8 mouse cellular contexts compared by ENCODE assay signal in the genomic region with DNA sequence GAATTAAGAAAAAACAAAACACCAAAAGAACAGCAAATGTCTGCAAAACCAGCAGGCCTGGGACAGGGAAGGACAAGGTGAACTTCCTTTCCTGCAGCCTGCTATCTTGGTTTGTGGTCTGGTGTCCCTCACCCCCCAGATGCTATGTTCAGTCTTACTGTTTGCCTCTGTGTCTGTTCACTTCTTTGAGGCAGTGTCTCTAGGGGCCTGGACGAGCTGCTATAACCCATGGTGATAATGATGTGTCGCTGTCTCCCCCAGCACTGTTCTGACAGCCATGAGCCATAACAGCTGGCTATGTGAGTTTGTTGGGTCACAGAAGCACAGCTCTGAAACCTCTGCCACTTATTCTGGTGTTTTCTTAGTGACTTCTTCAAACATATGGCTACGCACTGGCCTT. TPM values are rescaled to one million over a fixed set of nuclear protein-coding genes. Genes with fewer than 3 reads are reported as not detected.
DNase-seq lines count a peak whose midpoint lies in the region; ATAC-seq lines count a peak whose summit lies in the region.

No protein-coding gene starts in this region.

- peaks cover 72% of the 10 kb centered on the region for H3K4me1 ChIP-seq in forebrain, embryonic 10.5 days
- peaks cover 23% of the 10 kb centered on the region for H3K4me1 ChIP-seq in forebrain, embryonic 14.5 days (ENCODE audit: control insufficient read depth, insufficient read depth, low read length)
- H3K4me1 ChIP-seq in embryonic facial prominence, embryonic 13.5 days = peaks cover 60% of the 10 kb centered on the region
- peaks cover 28% of the 10 kb centered on the region for H3K4me1 ChIP-seq in hindbrain, embryonic 16.5 days (ENCODE audit: control insufficient read depth, insufficient read depth, low read depth, low read length)

- peaks cover 15% of the 10 kb centered on the region; the same call in 1 of the 2 replicates for H3K27me3 ChIP-seq in forebrain, embryonic 10.5 days (ENCODE audit: poor library complexity, severe bottlenecking)
- H3K27me3 ChIP-seq in forebrain, embryonic 14.5 days (replicated peaks; ENCODE audit: control insufficient read depth, insufficient read depth, low read length) = 0 out of 2 replicates have a peak, but pooled peaks cover 3% of the 10 kb centered on the region
- no peaks in the 10 kb centered on the region for H3K27me3 ChIP-seq in embryonic facial prominence, embryonic 13.5 days
- H3K27me3 ChIP-seq in hindbrain, embryonic 16.5 days (replicated peaks; ENCODE audit: control insufficient read depth, insufficient read depth, low read length) = no peaks in the 10 kb centered on the region

- DNase-seq in forebrain, embryonic 10.5 days (ENCODE audit: extremely low spot score, low spot score) = no peak
- DNase-seq in forebrain, embryonic 14.5 days (ENCODE audit: low spot score) = no peak
- DNase-seq in lung, postnatal 10 days = peak; percentile 75
- DNase-seq in yolk sac, embryonic 10.5 days (ENCODE audit: low spot score) = no peak
- DNase-seq in urinary bladder, postnatal 36 days (ENCODE audit: low spot score in 2 of 2) = no peak

- H3K4me3 ChIP-seq in forebrain, embryonic 10.5 days = no peak overlapping the region
- H3K4me3 ChIP-seq in forebrain, embryonic 14.5 days (ENCODE audit: low read depth, low read length) = no peak overlapping the region
- H3K4me3 ChIP-seq in embryonic facial prominence, embryonic 13.5 days = no peak overlapping the region
- no peak overlapping the region for H3K4me3 ChIP-seq in hindbrain, embryonic 16.5 days (ENCODE audit: low read length)

- no peaks in the 10 kb centered on the region for H3K36me3 ChIP-seq in forebrain, embryonic 10.5 days (replicated peaks)
- H3K36me3 ChIP-seq in forebrain, embryonic 14.5 days (ENCODE audit: control insufficient read depth, insufficient read depth, low read length) = no peaks in the 10 kb centered on the region
- H3K36me3 ChIP-seq in embryonic facial prominence, embryonic 13.5 days = no peaks in the 10 kb centered on the region
- no peaks in the 10 kb centered on the region for H3K36me3 ChIP-seq in hindbrain, embryonic 16.5 days (ENCODE audit: control insufficient read depth, insufficient read depth, low read length)

- WGBS in forebrain, embryonic 10.5 days = 84% methylated on average over 3 of the region's 3 CpGs
- 72% methylated on average over 3 of the region's 3 CpGs for WGBS in forebrain, embryonic 14.5 days
- WGBS in embryonic facial prominence, embryonic 13.5 days = 71% methylated on average over 3 of the region's 3 CpGs
- WGBS in hindbrain, embryonic 16.5 days = 55% methylated on average over 3 of the region's 3 CpGs

- H3K4me2 ChIP-seq in forebrain, embryonic 14.5 days (ENCODE audit: low read length) = no peak overlapping the region
- H3K4me2 ChIP-seq in embryonic facial prominence, embryonic 13.5 days = peak overlapping the region; percentile 46; the same call in 1 of the 2 replicates
- no peak overlapping the region for H3K4me2 ChIP-seq in hindbrain, embryonic 16.5 days (ENCODE audit: low read length)

- H3K27ac ChIP-seq in forebrain, embryonic 10.5 days = peak overlapping the region; percentile 84
- H3K27ac ChIP-seq in forebrain, embryonic 14.5 days (ENCODE audit: low read depth, low read length) = no peak overlapping the region; the same call in 1 of the 2 replicates
- peak overlapping the region; percentile 87 for H3K27ac ChIP-seq in embryonic facial prominence, embryonic 13.5 days
- H3K27ac ChIP-seq in hindbrain, embryonic 16.5 days (ENCODE audit: low read depth, low read length) = peak overlapping the region; percentile 32

- no peak overlapping the region for H3K9ac ChIP-seq in forebrain, embryonic 14.5 days (ENCODE audit: low read length)
- H3K9ac ChIP-seq in embryonic facial prominence, embryonic 13.5 days = no peak overlapping the region
- no peak overlapping the region; the same call in 1 of the 2 replicates for H3K9ac ChIP-seq in hindbrain, embryonic 16.5 days (ENCODE audit: low read depth, low read length)

- ATAC-seq in forebrain, embryonic 14.5 days = no peak
- no peak for ATAC-seq in embryonic facial prominence, embryonic 13.5 days (ENCODE audit: insufficient number of reproducible peaks, insufficient read depth, low FRiP score, low TSS enrichment, low read depth)
- ATAC-seq in hindbrain, embryonic 16.5 days = no peak
- no peak for ATAC-seq in cerebellum, adult (ENCODE audit: insufficient number of reproducible peaks, low FRiP score, low TSS enrichment)

- H3K9me3 ChIP-seq in forebrain, embryonic 10.5 days = no peaks in the 10 kb centered on the region
- no peaks in the 10 kb centered on the region for H3K9me3 ChIP-seq in forebrain, embryonic 14.5 days (replicated peaks; ENCODE audit: control insufficient read depth, low read length)
- H3K9me3 ChIP-seq in embryonic facial prominence, embryonic 13.5 days = no peaks in the 10 kb centered on the region
- H3K9me3 ChIP-seq in hindbrain, embryonic 16.5 days (ENCODE audit: control insufficient read depth, low read length) = no peaks in the 10 kb centered on the region

RNA-seq across cellular contexts. Expression of gene Ddit4, which starts 23.2 kb away (rescaled TPM):
- polyA plus RNA-seq in forebrain, embryonic 10.5 days (2016; fragmentation: Nextera tagmentation; extraction: Ambion mirVana) = 32.7 and 35.3 TPM in 2 replicates
- polyA plus RNA-seq in forebrain, embryonic 14.5 days (2014; fragmentation: Nextera tagmentation; extraction: Ambion mirVana) = 10.2 and 11.1 TPM in 2 replicates
- 86.5 and 93.1 TPM in 2 replicates for polyA plus RNA-seq in embryonic facial prominence, embryonic 13.5 days (2015; fragmentation: Nextera tagmentation; extraction: Ambion mirVana)
- 75.3 and 97.1 TPM in 2 replicates for polyA plus RNA-seq in hindbrain, embryonic 16.5 days (2015; fragmentation: Nextera tagmentation; extraction: Ambion mirVana)

RNA-seq across cellular contexts. Expression of gene Ascc1, which starts 27.8 kb away (rescaled TPM):
- polyA plus RNA-seq in forebrain, embryonic 10.5 days (2016; fragmentation: Nextera tagmentation; extraction: Ambion mirVana) = 33.5 and 34.7 TPM in 2 replicates
- polyA plus RNA-seq in forebrain, embryonic 14.5 days (2014; fragmentation: Nextera tagmentation; extraction: Ambion mirVana) = 45.4 and 50.2 TPM in 2 replicates
- 48.3 and 50.3 TPM in 2 replicates for polyA plus RNA-seq in embryonic facial prominence, embryonic 13.5 days (2015; fragmentation: Nextera tagmentation; extraction: Ambion mirVana)
- polyA plus RNA-seq in hindbrain, embryonic 16.5 days (2015; fragmentation: Nextera tagmentation; extraction: Ambion mirVana) = 47.7 and 48.3 TPM in 2 replicates

RNA-seq across cellular contexts. Expression of gene Anapc16, which starts 28.1 kb away (rescaled TPM):
- 96.8 and 108 TPM in 2 replicates for polyA plus RNA-seq in forebrain, embryonic 10.5 days (2016; fragmentation: Nextera tagmentation; extraction: Ambion mirVana)
- polyA plus RNA-seq in forebrain, embryonic 14.5 days (2014; fragmentation: Nextera tagmentation; extraction: Ambion mirVana) = 96.5 and 99.7 TPM in 2 replicates
- 116 and 128 TPM in 2 replicates for polyA plus RNA-seq in embryonic facial prominence, embryonic 13.5 days (2015; fragmentation: Nextera tagmentation; extraction: Ambion mirVana)
- 101 and 116 TPM in 2 replicates for polyA plus RNA-seq in hindbrain, embryonic 16.5 days (2015; fragmentation: Nextera tagmentation; extraction: Ambion mirVana)
